Mouse (Mus musculus) neural tube, embryonic 15.5 days (tissue): ENCODE data around the gene Map3k9. TPM values are rescaled to one million over a fixed set of nuclear protein-coding genes. Genes with fewer than 3 reads are reported as not detected.

ENCODE experiments used
- ATAC-seq: fragments of 200-750 bp; cut with Nextera tagmentation; 2 replicates; pipeline ENCODE4 v1.8.0; 2017; ENCODE audit warnings: mild to moderate bottlenecking, moderate TSS enrichment, moderate library complexity; ENCODE audit not compliant: low FRiP score
- H3K27ac ChIP-seq: fragments of 300-500 bp; sonication (generic); replicated peaks from 2 replicates; pipeline ENCODE4 v1.5.1; 2015; ENCODE audit warnings: mild to moderate bottlenecking, inconsistent platforms
- H3K27me3 ChIP-seq: fragments of 300-500 bp; sonication (generic); replicated peaks from 2 replicates; pipeline ENCODE4 v1.6.1; 2015; ENCODE audit warnings: inconsistent platforms
- H3K36me3 ChIP-seq: fragments of 300-500 bp; sonication (generic); 2 replicates; pipeline ENCODE4 v1.6.1; 2015; ENCODE audit warnings: inconsistent platforms
- H3K4me1 ChIP-seq: fragments of 300-500 bp; sonication (generic); 2 replicates; pipeline ENCODE4 v1.6.1; 2015; ENCODE audit warnings: inconsistent platforms
- H3K4me2 ChIP-seq: fragments of 300-500 bp; sonication (generic); 2 replicates; pipeline ENCODE4 v1.6.1; 2015; ENCODE audit warnings: inconsistent platforms, mild to moderate bottlenecking, moderate library complexity
- H3K4me3 ChIP-seq: fragments of 300-500 bp; sonication (generic); replicated peaks from 2 replicates; pipeline ENCODE4 v1.5.1; 2015; ENCODE audit warnings: mild to moderate bottlenecking, inconsistent platforms
- H3K9ac ChIP-seq: fragments of 300-500 bp; sonication (generic); replicated peaks from 2 replicates; pipeline ENCODE4 v1.6.1; 2015; ENCODE audit warnings: mild to moderate bottlenecking, inconsistent platforms
- H3K9me3 ChIP-seq: fragments of 300-500 bp; sonication (generic); replicated peaks from 2 replicates; pipeline ENCODE4 v1.6.1; 2016; ENCODE audit warnings: inconsistent platforms
- WGBS: fragments of 180-500 bp; shearing (Covaris S2); methylation state at CpG from one replicate; pipeline ENCODE4 v1.1.7; 2015; ENCODE audit warnings: mixed read lengths; 5-methylcytosine and 5-hydroxymethylcytosine counted together
- polyA plus RNA-seq: library from polyadenylated mRNA; unstranded; fragments of >200 nt; fragmentation: Nextera tagmentation; extraction: Ambion mirVana; gene quantifications from 2 replicates; pipeline ENCODE4 v1.2.1, GENCODE M21; 2015

Map3k9 gene
- polyA plus RNA-seq, 1 experiment from 2014 or later = 11.5 TPM

GRCm38 (mm10) chr12:81748021-81748576 is 32.9 kb downstream of the Map3k9 start:
- Histone ChIP-seq H3K36me3 (no peaks in the 10 kb centered on the region), H3K4me3 (no peak overlapping the region), H3K9me3 (no peaks in the 10 kb centered on the region), H3K27ac (no peak overlapping the region), H3K4me1 (peaks cover 9% of the 10 kb centered on the region; the same call in 1 of the 2 replicates), H3K27me3 (no peaks in the 10 kb centered on the region), H3K9ac (no peak overlapping the region), H3K4me2 (no peak overlapping the region)
- ATAC-seq = no peak
- 52% methylated on average over 4 of the region's 4 CpGs for WGBS

- H3K4me2 ChIP-seq = no peak overlapping the region
- peaks cover 9% of the 10 kb centered on the region; the same call in 1 of the 2 replicates for H3K4me1 ChIP-seq
- no peaks in the 10 kb centered on the region for H3K9me3 ChIP-seq
- H3K9ac ChIP-seq = no peak overlapping the region
- peaks cover 8% of the 10 kb centered on the region; the same call in 1 of the 2 replicates for H3K36me3 ChIP-seq
- WGBS = 85% methylated on average over 9 of the region's 9 CpGs
- H3K27ac ChIP-seq = no peak overlapping the region
- ATAC-seq = no peak
- H3K4me3 ChIP-seq = no peak overlapping the region
- H3K27me3 ChIP-seq = no peaks in the 10 kb centered on the region
Measured at GRCm38 (mm10) chr12:81746400-81747024, 34.5 kb downstream of the Map3k9 start.

- Histone ChIP-seq H3K27me3 (no peaks in the 10 kb centered on the region), H3K9ac (no peak overlapping the region), H3K4me1 (no peaks in the 10 kb centered on the region), H3K4me2 (no peak overlapping the region), H3K27ac (no peak overlapping the region), H3K9me3 (no peaks in the 10 kb centered on the region), H3K4me3 (no peak overlapping the region), H3K36me3 (peaks cover 60% of the 10 kb centered on the region)
- 90% methylated on average over 11 of the region's 11 CpGs for WGBS
- no peak for ATAC-seq
Measured at GRCm38 (mm10) chr12:81735246-81736070, 45.5 kb downstream of the Map3k9 start.

- ATAC-seq = no peak
- Histone ChIP-seq H3K4me3 (no peak overlapping the region), H3K27me3 (no peaks in the 10 kb centered on the region), H3K9ac (no peak overlapping the region), H3K4me1 (no peaks in the 10 kb centered on the region), H3K9me3 (no peaks in the 10 kb centered on the region), H3K27ac (no peak overlapping the region), H3K36me3 (peaks cover 72% of the 10 kb centered on the region), H3K4me2 (no peak overlapping the region)
- 67% methylated on average over 8 of the region's 8 CpGs for WGBS
Measured at GRCm38 (mm10) chr12:81726246-81726822, 54.6 kb downstream of the Map3k9 start.

- no peak for ATAC-seq
- WGBS = 93% methylated on average over 6 of the region's 6 CpGs
Measured at GRCm38 (mm10) chr12:81724776-81725175, 56.2 kb downstream of the Map3k9 start.

GRCm38 (mm10) chr12:81723375-81723774 is 57.6 kb downstream of the Map3k9 start:
- no peak for ATAC-seq
- no peak overlapping the region for H3K9ac ChIP-seq
- H3K27me3 ChIP-seq = no peaks in the 10 kb centered on the region
- no peak overlapping the region for H3K4me3 ChIP-seq
- H3K4me1 ChIP-seq = no peaks in the 10 kb centered on the region
- peaks cover 59% of the 10 kb centered on the region for H3K36me3 ChIP-seq
- no peaks in the 10 kb centered on the region for H3K9me3 ChIP-seq
- 90% methylated on average over 7 of the region's 7 CpGs for WGBS
- no peak overlapping the region for H3K27ac ChIP-seq
- no peak overlapping the region for H3K4me2 ChIP-seq

More at GRCm38 (mm10) chr12:81724776-81725175, 56.2 kb downstream of the Map3k9 start:
- Histone ChIP-seq H3K27ac (no peak overlapping the region), H3K27me3 (no peaks in the 10 kb centered on the region), H3K9ac (no peak overlapping the region), H3K4me2 (no peak overlapping the region), H3K9me3 (no peaks in the 10 kb centered on the region), H3K4me1 (no peaks in the 10 kb centered on the region), H3K36me3 (peaks cover 69% of the 10 kb centered on the region), H3K4me3 (no peak overlapping the region)

- no peak for ATAC-seq
- H3K4me3 ChIP-seq = no peak overlapping the region
- no peaks in the 10 kb centered on the region for H3K27me3 ChIP-seq
- H3K4me2 ChIP-seq = no peak overlapping the region
- H3K4me1 ChIP-seq = no peaks in the 10 kb centered on the region
- no peak overlapping the region for H3K27ac ChIP-seq
- peaks cover 39% of the 10 kb centered on the region for H3K36me3 ChIP-seq
- WGBS = 89% methylated on average over 8 of the region's 8 CpGs
- no peak overlapping the region for H3K9ac ChIP-seq
- no peaks in the 10 kb centered on the region for H3K9me3 ChIP-seq
Measured at GRCm38 (mm10) chr12:81719715-81720114, 61.3 kb downstream of the Map3k9 start.

- no peak overlapping the region for H3K4me3 ChIP-seq
- WGBS = 83% methylated on average over 5 of the region's 5 CpGs
- H3K36me3 ChIP-seq = peaks cover 34% of the 10 kb centered on the region
- H3K27me3 ChIP-seq = no peaks in the 10 kb centered on the region
- H3K9ac ChIP-seq = no peak overlapping the region
- no peaks in the 10 kb centered on the region for H3K4me1 ChIP-seq
- H3K9me3 ChIP-seq = no peaks in the 10 kb centered on the region
- H3K4me2 ChIP-seq = no peak overlapping the region
- ATAC-seq = no peak
- H3K27ac ChIP-seq = no peak overlapping the region
Measured at GRCm38 (mm10) chr12:81719161-81719560, 61.8 kb downstream of the Map3k9 start.

GRCm38 (mm10) chr12:81712618-81713017 is 68.4 kb downstream of the Map3k9 start:
- no peaks in the 10 kb centered on the region for H3K4me1 ChIP-seq
- H3K4me2 ChIP-seq = no peak overlapping the region
- no peak overlapping the region for H3K9ac ChIP-seq
- H3K4me3 ChIP-seq = no peak overlapping the region
- no peak for ATAC-seq
- no peaks in the 10 kb centered on the region for H3K36me3 ChIP-seq
- no peaks in the 10 kb centered on the region for H3K27me3 ChIP-seq
- WGBS = 90% methylated on average over 4 of the region's 4 CpGs
- no peak overlapping the region for H3K27ac ChIP-seq
- no peaks in the 10 kb centered on the region; the same call in 1 of the 2 replicates for H3K9me3 ChIP-seq

- WGBS = 10% methylated on average over 1 of the region's 1 CpGs
- H3K36me3 ChIP-seq = no peaks in the 10 kb centered on the region
- no peaks in the 10 kb centered on the region for H3K4me1 ChIP-seq
- ATAC-seq = no peak
- no peak overlapping the region for H3K4me3 ChIP-seq
- no peak overlapping the region for H3K9ac ChIP-seq
- no peak overlapping the region for H3K4me2 ChIP-seq
- no peaks in the 10 kb centered on the region; the same call in 1 of the 2 replicates for H3K27me3 ChIP-seq
- no peaks in the 10 kb centered on the region for H3K9me3 ChIP-seq
- no peak overlapping the region for H3K27ac ChIP-seq
Measured at GRCm38 (mm10) chr12:81702903-81703302, 78.1 kb downstream of the Map3k9 start.

GRCm38 (mm10) chr12:81698011-81698410 is 83.0 kb downstream of the Map3k9 start:
- ATAC-seq = no peak
- Histone ChIP-seq H3K27me3 (no peaks in the 10 kb centered on the region), H3K4me3 (no peak overlapping the region), H3K36me3 (no peaks in the 10 kb centered on the region), H3K27ac (no peak overlapping the region), H3K4me2 (no peak overlapping the region), H3K9ac (no peak overlapping the region), H3K9me3 (no peaks in the 10 kb centered on the region), H3K4me1 (no peaks in the 10 kb centered on the region)
- WGBS = 60% methylated on average over 4 of the region's 4 CpGs
